Mouse (Mus musculus): ENCODE data around the gene Rasa4. TPM values are rescaled to one million over a fixed set of nuclear protein-coding genes. Genes with fewer than 3 reads are reported as not detected.
A peak's percentile ranks its signal among the peaks of the same experiment; 100 is the strongest.
"Not testable (repeated sequence)": the region's sequence is repeated elsewhere in the genome, so short reads cannot be mapped to it uniquely, and the experiment has no call there.

Rasa4 gene
- total RNA-seq, 2 experiments from 2014 or later = 3.2 to 6.7 TPM

DNA sequence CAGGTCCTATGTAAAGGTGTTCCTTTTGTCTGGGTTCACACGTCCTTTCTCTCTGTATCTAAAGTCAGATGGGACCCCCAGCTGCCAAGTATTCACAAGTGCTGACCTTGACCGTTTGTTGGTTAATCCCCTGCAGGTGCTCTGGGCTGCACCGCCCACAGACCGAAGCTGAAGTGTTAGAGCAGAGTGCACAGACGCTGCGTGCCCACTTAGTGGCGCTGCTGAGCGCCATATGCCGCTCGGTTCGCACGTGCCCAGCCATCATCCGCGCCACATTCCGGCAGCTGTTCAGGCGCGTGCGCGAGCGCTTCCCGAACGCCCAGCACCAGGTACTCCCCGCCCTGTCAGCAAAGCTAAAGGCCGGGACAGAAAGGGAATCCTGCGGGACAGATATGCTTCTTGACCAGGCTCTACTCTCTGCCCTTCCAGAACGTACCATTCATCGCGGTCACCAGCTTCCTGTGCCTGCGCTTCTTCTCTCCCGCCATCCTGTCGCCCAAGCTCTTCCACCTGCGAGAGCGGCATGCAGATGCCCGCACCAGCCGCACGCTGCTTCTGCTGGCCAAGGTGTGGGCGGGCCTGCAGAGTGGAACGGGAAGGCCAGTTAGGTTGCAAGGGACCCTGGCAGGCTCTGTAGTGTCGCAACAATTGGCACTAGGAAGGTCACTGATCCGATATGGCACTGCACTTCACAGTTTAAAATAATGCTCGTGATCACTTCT is 18.5 kb downstream of the Rasa4 start:
- intact Hi-C loops (cut with DNase I) = no loop called here
- DNase-seq (ENCODE audit: low spot score in 2 of 2) = peak; percentile 80 to 83

DNA sequence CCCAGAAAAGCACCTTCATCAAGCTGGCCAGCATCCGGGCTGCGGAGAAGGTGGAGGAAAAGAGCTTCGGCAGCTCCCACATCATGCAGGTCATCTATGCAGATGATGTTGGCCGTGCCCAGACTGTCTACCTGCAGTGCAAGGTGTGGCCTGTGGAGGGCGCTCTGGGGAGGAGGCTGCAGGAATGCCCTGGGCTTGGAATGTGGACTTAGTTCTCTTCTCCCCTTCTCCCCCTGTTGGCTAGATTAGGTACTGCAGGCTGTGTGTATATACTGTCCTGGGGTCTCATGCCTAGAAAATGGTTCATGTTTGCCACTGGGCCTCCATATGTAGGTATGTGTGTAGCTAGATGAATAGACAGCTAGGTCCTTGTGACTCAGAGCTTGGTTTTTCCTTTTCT is 20.8 kb downstream of the Rasa4 start:
- DNase-seq (ENCODE audit: low spot score in 2 of 2) = peak in 1 of 2 experiments; percentile 53
- intact Hi-C loops (cut with DNase I) = no loop called here

DNA sequence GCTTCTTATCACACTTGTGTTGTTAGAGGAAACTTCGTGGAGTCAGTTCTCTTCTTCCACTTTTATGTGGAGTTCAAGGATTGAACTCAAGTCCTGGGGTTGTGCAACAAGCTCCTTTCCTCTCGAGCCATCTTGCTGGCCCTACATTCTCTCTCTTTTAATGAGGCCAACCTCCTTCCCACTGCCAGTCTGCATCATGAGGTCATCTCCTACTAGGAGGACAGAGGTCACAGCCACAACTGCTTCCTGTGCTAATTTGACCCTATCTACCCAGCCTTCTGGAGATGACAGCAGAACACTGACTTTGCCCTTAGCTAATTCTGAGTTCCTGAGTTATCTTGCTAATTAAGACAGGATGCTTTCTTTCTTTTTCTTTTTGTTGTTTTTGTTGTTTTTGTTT is 24.8 kb downstream of the Rasa4 start:
- intact Hi-C loops (cut with DNase I) = no loop called here
- DNase-seq (ENCODE audit: low spot score in 2 of 2) = no peak

DNA sequence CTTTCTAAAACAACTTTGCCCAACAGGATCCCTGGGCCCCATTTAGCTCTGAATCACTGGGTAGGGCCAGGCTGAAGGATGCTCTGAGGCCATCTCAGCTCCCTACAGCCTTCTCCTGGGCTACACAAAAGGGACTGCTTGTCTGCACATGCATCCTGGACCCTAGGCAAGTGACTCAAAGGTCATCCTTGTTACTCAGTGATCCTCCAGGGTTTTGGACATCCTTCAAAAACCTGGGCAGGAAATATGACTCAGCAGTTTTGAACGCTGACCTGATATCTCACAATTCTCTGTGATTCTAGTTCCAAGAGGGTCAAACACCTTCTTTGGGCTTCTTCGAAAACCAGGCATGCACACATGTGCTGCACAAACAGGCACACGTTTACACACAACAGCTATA is 25.3 kb downstream of the Rasa4 start:
- no peak for DNase-seq (ENCODE audit: low spot score in 2 of 2)
- intact Hi-C loops (cut with DNase I) = no loop called here

DNA sequence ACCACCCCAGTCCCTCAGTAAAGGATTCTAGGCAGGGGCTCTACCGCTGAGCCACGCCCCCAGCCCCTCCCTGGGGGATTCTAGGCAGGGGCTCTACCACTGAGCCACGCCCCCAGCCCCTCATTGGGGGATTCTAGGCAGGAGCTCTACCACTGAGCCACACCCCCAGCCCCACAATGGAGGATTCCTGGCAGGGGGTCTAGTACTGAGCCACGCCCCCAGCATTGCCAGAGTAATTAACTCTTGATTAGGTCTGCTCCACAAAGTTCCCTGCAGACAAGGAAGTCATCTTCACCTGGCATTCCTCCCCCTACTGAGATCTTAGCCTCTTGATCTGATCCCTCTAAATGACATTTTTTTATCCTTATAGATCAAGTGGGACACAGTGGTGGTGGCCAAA is 29.8 kb downstream of the Rasa4 start:
- intact Hi-C loops (cut with DNase I) = not testable (repeated sequence)

DNA sequence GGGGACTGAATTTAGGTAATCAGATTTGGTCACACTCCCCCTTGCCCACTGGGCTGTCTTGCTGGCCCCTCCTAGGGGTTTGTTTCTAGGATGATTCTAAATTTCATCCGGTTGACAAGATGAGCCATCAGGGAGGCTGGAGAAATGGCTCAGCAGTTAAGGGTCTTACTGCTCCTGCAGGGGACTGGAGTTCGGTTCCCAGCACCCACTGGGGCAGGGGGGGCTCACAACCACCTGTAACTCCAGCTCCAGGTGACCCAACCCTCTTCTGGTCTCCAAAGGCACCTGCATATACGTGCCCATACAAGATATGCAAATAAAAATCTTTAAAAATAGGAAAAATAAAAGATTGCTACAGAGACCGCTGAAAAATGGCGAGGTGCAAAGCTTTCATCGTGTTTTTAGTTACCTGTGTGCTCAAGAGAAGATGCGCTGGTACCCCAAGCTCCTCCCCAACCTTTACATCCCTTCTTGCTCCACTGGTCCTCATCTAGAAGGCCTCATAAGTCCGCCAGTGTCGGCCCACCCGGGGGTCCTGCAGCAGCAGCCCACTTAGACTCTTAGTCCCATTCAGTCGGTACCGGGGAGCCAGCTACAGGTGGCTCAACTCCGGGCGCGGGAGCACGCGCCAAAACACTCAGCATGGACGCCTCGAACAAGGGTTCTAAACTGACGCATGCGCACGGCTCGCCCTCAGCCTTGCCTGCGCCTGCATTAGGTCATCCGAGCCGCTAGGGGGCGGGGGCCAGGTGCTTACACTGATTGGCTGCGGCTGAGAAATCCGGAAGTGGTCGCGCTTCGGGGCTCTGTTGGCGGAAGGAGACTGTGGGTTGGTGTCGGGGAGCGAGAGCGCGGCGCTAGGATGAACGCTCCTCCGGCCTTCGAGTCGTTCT is 32.4 kb downstream of the Rasa4 start, which contains the start of gene Polr2j:
Gene Polr2j, plus strand, starts transcription at position 741 of the 893 bp plus-strand sequence.
- intact Hi-C loops (cut with DNase I) = loop anchor here (1.0 kb wide), 1 partner anchor 20 kb away; the partner anchor contains the start of genes Alkbh4 and Lrwd1
- DNase-seq (ENCODE audit: low spot score in 2 of 2) = peak; percentile 97 to 98

More for the DNA sequence above, 29.8 kb downstream of the Rasa4 start:
- DNase-seq (ENCODE audit: low spot score in 2 of 2) = not testable (repeated sequence)

DNA sequence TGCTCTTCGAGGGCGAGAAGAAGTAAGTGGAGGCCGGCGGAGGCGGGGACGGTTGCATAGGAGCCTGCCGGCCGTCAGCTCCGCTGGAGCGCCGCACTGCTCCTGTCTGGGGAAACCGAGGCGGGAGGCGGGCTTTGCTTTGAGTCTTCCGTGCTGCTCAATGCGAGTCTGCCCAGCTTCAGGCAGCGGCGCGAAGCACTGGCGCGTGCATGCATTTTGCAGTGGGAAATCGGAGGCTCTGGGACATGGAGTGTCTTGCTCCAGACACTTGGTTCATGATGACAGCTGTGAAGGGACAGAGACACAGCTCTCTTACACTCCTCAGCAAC is 33.0 kb downstream of the Rasa4 start:
- intact Hi-C loops (cut with DNase I) = loop anchor here (1.0 kb wide), 1 partner anchor 20 kb away; the partner anchor contains the start of genes Alkbh4 and Lrwd1
- DNase-seq (ENCODE audit: low spot score in 2 of 2) = no peak

DNA sequence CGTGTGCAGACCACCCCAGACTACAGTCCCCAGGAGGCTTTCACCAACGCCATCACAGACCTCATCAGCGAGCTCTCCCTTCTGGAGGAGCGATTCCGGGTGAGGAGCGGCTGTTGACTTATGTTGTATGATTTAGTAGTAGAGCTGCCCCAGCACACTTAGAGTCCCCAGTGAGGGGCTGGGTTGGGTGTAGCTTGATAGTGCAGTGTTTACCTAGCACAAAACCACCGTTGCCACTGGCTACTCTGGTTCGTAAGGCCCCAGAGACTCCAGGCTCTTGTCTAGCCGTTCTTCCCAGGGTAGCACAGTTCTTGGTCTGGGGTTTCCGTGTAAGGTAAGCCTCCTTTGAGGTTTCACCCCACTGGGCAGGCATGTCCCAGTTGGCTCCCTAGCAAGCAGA is 38.4 kb downstream of the Rasa4 start:
- intact Hi-C loops (cut with DNase I) = no loop called here
- DNase-seq (ENCODE audit: low spot score in 2 of 2) = no peak

DNA sequence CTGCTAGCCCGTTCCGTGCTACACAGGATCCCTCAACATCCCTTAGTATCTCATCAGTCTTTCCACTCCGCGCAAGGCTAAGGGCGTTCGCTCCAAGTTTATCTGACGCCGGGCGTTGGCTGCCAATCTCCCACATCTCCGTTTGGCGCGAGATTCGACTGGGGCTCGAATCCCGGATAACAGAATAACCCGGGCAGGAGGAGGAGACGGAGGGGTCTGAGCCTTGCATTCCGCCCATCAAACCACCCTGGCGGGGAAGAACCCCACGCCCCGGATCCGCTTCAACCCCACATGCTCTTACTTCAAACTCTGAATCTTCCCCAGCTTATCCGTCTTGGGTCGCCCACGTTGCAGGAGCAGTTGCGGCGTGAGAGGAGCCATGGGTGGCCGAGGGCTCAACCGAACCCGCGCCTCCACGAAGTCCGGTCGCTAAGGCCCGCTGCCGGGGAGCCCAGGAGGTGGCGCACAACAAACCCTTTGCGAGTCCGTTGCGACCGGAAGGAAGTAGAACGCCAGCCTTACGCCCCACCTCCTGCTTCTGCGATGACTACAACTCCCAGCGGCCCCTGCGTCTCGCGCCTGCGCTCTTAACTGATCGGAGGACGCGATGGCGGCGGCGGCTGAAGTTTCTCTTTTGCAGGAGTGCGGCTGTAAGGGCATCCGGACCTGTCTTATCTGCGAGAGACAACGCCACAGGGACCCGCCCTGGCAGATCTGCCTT is 52.0 kb downstream of the Rasa4 start, which contains the start of the genes Lrwd1 and Alkbh4:
Gene Lrwd1, minus strand, starts transcription at position 504 of the 721 bp plus-strand sequence.
Gene Alkbh4, plus strand, starts transcription at position 576 of the 721 bp plus-strand sequence.
- intact Hi-C loops (cut with DNase I) = loop anchor here (1.0 to 5.0 kb wide), 2 partner anchors 19 to 52 kb away; partner anchors contain the start of gene Polr2j
- DNase-seq (ENCODE audit: low spot score in 2 of 2) = peak; percentile 97

DNA sequence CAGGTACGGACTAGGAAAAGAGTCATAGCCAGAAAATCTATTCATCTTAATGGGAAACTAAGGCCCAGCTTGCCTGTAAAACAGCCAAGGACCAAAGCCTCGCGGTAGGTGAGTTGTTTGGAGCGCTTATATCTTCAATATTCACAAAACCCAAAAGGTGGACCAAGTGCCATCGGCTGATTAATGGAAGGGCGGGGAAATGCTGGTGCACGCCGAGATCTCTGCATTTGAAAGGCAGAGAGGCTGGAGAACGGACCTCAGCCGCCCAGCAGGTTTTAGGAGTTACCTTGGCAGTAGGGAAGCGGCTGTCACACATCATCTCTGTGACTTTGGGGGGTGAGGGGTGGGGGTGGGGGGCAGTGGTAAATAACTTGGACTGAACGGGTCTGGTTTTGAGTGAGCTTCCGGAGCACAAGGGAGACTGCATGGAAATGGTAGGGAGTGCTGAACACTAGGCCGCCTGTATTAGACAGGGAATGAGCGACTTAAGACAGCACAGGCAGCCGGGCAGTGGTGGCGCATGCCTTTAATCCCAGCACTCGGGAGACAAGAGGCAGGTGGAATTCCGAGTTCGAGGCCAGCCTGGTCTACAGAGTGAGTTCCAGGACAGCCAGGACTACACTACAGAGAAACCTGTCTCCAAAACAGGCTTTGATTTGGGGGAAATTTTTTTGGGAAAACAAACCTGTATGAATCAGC is 52.7 kb downstream of the Rasa4 start:
- intact Hi-C loops (cut with DNase I) = loop anchor here (1.0 to 5.0 kb wide), 2 partner anchors 20 to 51 kb away; partner anchors contain the start of gene Polr2j
- DNase-seq (ENCODE audit: low spot score in 2 of 2) = no peak

DNA sequence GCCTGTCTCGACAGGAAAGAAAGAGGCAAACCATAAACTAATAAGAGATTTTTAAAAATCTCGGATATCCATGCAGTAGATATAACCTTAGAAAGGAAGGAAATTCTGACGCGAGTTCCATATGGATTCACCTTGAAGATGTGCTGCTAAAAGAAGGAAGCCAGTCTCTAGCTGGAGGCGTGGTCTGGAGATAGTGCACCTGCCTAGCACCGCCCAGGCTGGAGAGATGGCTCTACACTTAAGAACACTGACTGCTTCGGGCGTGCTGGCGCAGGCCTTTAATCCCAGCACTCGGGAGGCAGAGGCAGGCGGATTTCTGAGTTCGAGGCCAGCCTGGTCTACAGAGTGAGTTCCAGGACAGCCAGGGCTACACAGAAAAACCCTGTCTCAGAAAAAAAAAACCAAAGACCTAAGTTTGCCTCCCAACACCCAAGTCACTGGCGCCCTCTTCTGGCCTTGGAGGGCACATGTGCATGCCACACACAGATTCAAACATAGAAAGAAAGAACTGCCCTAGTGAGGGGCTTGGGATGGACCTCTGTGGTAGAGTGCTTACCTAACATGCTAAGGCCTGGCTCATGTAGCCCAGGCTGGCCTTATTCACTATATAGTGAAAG is 54.0 kb downstream of the Rasa4 start:
- intact Hi-C loops (cut with DNase I) = loop anchor here (5.0 kb wide), 1 partner anchor 50 kb away; no protein-coding TSS in a partner anchor
- DNase-seq (ENCODE audit: low spot score in 2 of 2) = no peak

DNA sequence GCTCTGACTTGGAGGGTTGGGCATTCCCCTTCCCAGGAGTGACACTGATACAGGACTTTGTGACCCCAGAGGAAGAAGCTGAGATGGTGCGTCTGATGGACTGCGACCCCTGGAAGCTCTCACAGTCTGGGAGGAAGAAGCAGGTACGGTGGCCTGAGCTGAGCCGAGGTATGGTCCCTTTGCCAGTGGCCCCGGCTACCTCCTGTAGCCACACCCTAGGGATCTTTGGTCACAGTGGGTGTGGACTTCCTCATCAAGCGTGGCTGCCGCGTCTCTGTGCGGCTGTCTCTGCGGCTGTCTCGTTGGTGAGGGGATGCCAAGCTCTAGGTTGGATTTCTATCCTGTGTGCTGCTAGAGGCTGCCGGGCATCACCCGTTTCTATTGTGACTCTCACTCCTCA is 55.7 kb downstream of the Rasa4 start:
- DNase-seq (ENCODE audit: low spot score in 2 of 2) = no peak
- intact Hi-C loops (cut with DNase I) = loop anchor here (5.0 kb wide), 1 partner anchor 48 kb away; no protein-coding TSS in a partner anchor

DNA sequence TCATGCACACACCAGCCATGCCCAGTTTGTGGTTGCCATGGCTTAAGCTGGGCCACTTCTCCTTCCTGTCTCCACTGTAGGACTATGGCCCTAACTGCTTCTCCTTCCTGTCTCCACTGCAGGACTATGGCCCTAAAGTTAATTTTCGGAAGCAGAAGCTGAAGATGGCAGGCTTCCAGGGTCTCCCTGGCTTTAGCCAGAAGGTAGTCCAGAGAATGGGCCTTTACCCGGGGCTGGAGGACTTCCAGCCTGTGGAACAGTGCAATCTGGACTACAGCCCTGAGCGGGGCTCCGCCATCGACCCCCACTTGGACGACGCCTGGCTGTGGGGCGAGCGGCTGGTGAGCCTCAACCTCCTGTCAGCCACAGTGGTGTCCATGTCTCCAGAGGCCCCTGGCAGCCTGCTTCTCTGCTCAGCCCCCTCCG is 56.4 kb downstream of the Rasa4 start:
- intact Hi-C loops (cut with DNase I) = no loop called here
- peak in 1 of 2 experiments; percentile 40 for DNase-seq (ENCODE audit: low spot score in 2 of 2)

DNA sequence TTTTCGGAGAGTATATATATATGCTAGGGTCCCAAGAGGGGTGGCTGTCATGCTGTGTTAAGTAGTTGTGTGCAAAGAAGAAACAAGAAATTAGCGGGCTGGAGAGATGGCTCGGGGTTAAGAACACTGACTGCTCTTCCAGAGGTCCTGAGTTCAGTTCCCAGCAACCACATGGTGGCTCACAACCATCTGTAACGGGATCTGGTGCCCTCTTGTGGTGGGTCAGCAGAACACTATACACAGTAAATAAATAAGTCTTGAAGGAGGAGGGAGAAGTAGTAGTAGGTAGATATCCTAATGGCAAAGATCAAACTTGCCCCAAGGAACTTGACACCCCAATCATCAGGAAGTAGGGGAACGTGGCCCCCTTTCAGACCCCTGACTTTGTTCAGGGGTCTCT is 59.0 kb downstream of the Rasa4 start:
- intact Hi-C loops (cut with DNase I) = no loop called here
- no peak for DNase-seq (ENCODE audit: low spot score in 2 of 2)

DNA sequence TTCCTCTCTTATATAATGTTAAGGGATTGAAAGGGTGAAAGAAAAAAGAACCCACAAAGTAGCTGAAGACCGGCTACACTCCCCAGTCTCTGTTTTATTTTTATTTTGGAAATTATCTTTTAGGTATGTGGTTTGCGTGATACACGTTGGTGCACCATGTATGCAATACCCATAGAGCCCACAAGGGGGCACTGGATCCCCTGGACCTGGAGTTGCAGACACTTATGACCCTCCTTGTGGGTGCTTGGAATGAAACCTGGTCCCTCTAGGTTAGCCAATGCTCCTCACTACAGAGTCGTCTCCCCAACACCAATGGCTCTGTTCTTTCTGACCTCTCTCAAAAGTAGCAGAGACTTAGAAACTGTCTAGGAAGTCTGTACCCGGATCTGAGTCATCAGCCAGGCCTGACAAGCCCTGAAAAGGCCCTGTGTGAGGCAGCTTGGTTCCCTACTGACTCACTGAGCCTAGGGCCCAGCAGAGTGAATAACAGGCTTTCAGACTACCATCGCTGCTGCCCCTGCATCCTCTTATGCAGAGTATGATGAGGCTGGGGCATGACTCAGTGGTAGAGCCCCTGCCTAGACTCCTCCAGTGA is 59.5 kb downstream of the Rasa4 start:
- no peak for DNase-seq (ENCODE audit: low spot score in 2 of 2)
- intact Hi-C loops (cut with DNase I) = no loop called here

DNA sequence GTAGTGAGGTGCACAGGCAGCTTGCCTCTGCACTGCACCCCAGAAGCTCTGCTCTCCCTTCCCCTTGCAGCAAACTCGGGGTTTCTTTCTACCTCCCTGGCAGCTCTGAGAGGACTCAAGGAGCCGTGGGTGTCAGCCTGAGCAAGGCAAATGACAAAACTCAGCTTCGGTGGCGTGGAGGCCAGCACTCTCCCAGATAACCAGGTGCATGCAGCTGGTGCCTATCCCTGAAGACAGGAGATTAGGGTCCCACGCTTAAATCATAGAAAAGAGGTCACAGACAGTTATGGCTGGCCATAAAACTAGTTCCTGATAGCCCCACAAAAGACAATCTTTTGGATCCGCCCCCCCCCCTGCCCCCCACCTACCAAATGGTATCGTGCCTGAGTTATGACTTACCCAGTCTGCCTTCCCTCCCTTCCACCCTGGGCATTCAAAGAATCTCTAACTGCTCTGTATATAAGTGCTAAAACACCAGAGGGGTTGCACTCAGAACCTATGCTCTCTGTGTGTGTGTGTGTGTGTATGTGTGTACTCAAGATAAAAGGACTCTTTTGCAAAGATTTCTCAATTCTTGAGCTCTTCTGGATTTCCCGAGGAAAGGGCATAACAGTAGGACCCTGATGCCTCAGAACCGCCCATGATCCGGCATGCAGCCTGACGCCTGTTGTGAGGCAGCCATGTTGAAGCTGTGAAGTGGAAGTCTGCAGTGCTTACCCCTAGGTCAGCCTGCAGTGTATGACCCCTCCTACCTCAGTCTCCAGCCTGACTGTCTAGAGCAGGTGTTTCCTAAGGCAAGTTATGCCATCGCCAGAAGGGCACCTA is 61.1 kb downstream of the Rasa4 start:
- intact Hi-C loops (cut with DNase I) = no loop called here
- no peak for DNase-seq (ENCODE audit: low spot score in 2 of 2)

DNA sequence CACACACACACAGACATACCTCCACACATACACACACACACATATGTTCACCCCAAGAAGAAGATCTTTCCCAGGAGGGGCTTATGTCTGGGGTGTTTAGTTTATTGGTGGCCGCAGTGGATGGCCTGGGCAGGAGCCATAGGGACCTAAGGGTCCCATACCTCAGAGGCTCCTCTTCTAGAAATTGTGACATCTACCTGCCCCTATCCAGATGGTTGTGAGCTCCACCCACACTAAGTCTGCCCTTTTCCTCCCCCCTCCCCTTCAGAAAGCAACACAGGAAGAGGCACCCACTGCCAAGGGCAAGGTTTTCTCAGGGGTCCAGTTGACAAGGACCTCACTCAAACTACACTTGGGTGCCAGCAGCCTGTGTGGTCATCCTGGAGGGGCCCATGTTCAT is 63.2 kb downstream of the Rasa4 start:
- DNase-seq (ENCODE audit: low spot score in 2 of 2) = no peak
- intact Hi-C loops (cut with DNase I) = no loop called here
